Mouse (Mus musculus) Muller cell, postnatal 12 days (primary cell): ENCODE data around the gene Ascc2.
"Not testable (repeated sequence)": the region's sequence is repeated elsewhere in the genome, so short reads cannot be mapped to it uniquely, and the experiment has no call there.

Experiments
- DNase-seq: peaks from one replicate; pipeline ENCODE4 v3.0.0-alpha.2; 2015; ENCODE audit errors: inconsistent ontology term

Gene Ascc2

DNA sequence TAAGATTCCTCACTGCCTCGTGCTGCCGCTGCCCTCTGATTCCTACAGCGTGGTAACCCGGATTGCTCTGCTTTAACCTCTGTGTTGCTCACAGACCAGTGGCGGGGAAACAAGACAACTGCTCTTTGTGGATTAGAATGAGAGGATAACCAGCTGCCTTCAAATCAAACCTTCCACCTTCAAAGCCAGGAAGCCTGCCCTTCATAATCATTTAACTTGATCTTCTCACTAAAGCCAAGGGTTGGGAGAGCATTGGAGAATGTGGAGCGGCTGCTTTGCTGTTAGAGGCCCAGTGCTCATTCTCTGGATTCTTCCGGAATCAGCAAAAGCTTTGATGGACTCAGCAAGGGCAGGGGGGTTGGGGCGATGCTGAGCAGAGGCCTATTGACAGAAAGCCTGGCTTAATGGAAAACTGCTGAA, 7.7 kb upstream of the Ascc2 start:
- DNase-seq, result peak; percentile 88

DNA sequence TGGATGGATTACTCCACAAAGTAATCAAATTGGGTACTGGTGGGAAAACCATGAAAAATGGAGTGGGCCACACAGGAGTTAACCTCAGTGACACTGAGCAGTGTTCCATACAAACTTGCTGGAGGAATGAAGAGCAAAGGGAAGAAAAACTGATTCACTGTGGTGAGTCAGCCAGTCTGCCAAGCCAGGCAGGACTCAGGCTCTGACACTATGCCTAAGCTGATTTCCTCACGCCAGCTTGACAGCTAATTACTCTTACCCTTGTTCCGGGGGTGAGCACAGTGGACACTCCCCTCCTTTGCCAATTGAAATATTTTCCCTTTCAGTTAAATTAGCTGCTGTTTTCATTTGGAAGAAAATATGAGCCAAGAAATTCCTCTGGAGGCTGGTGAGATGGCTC, 4.1 kb upstream of the Ascc2 start:
- DNase-seq, result peak; percentile 80

DNA sequence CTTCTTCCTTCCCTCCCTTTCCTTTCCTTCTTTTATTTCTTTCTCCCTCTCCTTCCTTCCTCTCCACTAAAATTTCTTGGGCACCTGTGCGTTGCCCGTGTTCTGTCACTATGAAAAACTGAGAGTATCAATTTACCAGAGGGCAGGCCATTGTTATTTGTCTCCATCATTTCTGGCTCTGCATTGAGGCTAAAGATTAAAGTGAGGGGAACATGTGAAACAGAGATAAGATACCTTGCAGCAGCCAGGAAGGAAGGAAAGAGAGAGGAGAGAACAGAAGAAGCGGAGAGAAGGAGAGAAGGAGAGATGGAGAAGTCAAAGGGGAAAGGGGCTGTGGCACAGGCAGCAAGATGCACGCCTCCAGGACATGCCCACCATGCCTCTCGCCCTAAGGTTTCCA, 3.2 kb upstream of the Ascc2 start:
- no peak for DNase-seq

DNA sequence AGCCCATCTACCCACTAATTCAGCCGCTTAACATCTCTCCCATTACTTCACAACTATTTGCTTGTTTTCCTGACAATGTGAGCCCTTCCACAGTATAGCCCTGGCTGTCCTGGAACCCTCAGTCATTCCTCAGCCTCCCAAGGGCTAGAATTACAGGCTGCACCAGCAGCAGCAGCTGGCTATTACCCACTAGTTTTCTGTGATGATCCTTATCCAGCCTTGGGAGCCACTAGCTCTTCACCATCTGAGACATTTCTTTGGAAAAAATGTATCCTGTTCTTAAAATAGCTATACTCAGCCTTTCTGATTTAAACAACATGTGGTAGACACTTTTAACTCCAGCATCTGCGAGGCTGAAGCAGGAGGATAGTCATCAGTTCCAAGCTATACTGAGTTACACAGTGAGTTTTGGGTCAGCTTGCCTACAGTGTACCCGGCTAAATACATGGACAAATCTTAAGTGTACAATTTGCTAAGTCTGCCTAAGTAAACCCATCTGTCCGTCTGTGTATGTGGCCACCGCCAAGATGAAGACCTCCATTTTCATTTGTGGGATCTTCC, 685 bp upstream of the Ascc2 start:
- DNase-seq, result no peak

DNA sequence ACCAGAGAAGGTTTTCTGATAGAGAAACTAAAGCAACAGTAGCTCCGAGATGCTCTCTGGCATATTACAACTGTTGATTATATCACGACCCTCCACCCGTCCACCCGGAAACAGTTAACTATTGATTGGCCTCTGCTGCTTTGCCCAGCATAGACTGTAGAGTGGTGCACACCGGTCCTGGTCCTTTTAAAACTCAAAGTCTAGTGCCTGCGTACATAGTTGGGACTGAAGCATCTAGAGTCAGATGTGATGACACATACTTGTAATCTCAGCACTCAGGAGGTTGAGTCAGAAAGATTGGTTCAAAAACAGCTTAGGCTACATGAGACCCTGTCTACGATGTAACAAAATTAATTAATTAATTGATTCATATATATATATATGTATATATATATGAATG, 714 bp downstream of the Ascc2 start:
- DNase-seq, result no peak

DNA sequence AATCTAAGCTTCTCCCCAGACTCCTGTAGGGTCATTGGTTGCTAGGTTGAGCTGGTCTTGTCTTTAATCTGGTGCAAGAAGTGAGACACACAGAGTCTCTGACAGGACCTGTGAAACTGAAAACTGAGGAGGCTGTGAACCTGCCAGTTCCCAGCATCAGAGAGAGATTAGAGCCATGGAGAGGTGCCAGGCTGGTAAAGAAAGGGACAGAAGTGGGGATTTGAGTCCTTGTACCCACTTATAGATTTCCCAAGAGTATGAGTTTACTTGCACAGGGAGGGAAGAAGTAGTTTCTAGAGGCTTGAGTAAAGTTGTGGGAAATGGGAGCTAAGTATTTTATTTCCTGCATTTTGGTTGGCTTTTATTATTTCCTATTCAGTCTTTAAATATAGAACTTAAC, 3.6 kb downstream of the Ascc2 start:
- no peak for DNase-seq

DNA sequence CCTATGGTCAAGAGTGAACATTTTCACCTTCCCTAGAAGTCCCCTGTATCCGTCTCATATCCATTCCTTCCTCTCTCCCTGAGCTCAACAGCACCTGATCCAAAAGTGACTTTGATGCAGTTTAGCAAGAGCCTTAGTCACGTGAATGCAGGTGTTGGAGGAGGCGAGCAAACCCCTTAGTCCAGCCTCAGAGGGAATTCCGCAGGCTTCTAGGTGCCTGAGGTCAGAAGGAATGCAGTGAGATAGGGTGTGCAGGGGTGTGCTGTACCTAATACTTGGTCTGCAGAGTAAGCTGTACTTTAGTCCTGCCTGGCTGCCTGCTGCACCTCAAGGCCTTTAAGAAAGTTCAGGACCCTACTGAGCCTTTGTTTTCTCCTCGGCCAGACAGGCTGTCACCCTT, 6.2 kb downstream of the Ascc2 start:
- DNase-seq, result no peak

DNA sequence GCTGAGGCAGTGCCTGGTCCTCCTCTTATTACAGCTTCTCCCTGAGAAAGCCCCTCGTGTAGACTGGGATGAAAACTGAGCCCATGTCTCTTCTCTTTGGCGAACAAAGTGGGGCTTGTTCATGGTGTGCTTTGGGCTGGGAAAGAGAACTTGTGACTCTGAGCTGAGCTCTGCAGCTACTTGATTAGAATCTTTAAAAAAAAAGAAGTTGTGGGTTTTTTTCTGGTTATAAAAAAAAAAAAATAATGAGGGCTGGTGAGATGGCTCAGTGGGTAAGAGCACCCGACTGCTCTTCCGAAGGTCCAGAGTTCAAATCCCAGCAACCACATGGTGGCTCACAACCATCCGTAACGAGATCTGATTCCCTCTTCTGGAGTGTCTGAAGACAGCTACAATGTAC, 7.6 kb downstream of the Ascc2 start:
- not testable (repeated sequence) for DNase-seq

DNA sequence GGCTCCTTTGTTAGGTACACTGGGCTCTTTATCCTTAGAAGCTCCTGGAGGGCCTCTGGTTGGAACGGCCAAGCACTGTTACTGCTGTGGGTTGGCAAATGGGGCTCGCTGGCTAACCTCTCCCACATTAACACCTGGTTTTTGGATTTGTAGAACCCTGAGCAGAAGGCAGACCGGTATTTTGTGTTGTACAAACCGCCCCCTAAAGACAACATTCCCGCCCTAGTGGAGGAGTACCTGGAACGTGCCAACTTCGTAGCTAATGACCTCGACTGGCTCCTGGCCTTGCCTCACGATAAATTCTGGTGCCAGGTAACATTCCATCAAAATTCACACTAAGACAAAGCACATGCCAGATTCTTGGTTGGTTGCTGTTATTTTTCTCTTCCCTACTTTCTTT, 8.9 kb downstream of the Ascc2 start:
- DNase-seq, result no peak

DNA sequence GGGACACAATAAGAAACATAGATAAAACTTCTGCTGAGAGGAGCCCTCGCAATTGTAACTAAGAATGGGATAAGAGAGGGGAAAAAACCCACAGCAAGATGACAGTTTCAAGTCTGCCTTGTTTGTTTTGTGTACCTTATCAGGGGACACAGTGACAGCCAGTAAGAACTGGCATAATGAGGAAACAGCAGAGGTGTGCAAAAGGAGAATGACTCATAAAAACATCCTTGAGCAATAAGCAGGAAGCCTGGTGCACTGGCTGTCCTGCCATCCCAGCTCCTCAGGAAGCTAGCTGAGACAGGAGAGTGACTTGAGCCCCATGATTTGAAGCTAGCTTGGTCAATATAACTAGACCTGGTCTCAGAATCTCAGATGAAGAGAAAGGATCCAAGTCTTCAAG, 22.3 kb downstream of the Ascc2 start:
- no peak for DNase-seq

DNA sequence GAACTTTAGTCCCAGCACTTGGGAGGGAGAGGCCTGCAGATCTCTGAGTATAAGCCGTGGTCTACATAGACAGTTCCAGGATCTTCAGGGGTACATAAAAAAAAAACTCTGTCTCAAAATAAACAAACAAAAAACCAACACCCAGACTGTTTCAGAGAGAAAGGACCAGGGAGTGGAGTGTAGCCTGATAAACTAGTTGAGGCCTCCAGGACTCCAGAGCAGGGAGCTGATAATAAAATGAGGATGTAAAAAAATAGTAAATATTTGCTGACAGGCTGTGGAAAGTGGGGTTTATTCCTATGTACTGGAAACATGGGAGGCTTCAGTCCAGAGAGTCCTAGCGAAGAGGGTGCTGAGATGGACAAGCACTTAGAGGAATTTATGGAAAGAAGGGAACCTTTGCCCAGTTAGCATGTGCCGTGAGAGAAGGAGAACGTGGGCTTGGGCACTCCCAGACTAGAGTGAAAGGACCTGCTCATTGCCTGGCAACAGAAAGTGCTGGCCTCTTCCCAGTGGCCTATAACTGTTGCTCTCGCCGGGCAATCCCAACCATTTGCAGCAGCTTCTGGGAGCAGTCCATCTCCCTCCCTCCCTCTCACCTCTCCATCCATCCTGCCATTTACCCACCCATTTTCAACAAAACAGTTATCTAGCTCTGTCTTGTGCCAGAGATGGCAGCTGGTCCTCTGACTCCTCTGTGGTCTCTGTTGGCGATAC, 22.9 kb downstream of the Ascc2 start:
- no peak for DNase-seq

DNA sequence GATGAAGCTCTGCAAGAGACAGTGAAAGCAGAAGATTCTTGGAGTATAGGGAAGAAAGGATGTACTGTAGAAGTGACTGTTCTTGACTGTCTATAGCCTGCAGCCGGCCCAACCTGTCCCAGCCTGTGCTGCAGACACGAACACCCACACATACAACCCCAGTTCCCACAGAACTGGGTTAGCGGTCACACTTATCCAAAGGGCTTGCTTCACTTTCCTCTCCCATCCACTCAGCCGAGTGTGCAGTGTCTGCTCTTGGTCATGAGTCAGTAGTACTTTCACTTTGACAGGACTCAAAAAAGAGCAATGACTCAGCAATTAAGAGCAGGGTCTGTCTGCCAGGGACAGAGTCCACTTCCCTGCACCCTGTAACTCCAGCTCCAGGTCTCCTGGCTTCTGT, 23.8 kb downstream of the Ascc2 start:
- DNase-seq, result peak; percentile 73

DNA sequence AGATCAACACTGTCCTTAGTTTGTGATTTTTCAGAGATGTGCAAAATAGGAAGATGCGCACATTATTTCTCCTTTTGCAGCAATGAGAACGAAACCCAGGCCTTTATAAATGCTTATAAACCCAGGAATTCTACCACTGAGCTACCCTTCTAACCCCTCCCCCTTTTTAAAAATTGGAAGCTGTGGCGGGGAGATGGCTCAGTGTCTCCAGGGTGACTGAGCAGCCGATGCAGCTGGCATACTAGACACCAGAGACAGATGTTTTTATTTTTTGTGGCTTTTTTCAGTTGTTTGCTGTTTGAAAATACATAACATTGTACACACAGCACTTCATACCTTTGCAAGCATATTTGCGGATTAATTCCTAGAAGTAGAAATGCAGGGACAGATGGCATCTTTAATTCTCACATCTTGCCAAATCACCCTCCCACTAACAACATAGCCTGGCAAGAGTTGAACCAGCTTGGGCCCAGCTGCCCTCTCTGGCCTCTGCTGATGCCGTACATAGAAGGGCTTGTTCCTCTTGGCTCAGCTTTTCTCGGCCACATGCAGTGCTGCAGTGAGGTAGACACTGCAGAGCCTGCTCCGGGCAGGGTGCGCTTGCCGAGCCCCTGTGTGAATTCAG, 24.4 kb downstream of the Ascc2 start:
- DNase-seq, result no peak

DNA sequence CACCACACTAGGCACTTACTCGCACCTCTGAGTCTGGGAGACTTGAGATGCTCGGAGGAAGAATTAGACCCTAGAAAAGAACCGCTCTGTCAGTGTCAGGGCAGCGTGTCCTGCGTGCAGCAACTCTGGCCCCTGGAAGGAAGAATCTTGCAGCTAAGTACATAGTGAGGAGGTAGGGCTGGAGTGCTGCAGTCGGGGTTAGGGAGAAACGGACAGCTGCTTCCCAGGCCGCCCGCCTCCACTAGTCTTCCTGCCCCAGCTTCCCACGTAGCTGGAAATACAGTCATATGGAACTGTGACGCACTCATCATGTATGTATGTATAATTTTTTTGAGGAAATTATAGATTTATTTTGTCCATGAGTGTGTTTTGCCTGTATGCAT, 24.9 kb downstream of the Ascc2 start:
- DNase-seq, result no peak

DNA sequence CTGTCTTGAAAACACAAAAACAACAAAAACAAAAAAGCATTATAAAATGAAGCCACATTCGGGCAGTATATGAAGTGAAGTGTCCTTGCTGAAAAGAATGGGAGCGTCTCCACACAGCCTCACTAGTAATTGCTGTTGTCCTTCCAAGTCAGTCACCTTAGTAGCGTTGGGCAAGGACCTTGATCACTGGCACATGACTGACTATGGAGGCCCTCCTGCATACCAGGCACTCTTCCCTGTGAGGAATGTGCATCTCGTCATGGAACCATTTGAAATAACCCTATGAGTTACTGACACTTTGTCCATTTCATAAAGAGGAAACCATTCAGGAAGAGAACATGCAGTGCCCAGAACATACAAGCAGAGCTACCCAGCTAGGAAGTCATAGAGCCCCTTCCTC, 34.2 kb downstream of the Ascc2 start:
- no peak for DNase-seq

DNA sequence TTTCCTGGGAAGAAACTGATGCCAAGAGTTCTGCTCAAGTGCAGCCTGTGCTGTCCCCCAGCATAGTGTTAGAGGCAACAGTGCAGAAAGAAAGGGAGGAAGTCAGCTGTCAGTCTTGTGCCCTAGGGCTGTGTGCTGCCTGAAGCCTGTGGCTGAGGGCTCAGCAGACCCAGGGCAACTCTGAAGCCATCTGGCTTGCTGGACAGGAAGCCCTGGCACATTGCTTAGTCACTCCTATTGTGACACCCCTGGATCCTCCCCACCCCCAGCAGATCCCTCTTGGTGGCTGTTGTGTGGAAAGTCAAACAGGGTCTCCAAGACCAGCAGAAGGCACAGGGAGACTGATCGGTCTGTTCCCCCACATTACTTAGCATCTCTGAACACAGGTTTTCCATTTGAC, 37.0 kb downstream of the Ascc2 start:
- peak; percentile 35 for DNase-seq

DNA sequence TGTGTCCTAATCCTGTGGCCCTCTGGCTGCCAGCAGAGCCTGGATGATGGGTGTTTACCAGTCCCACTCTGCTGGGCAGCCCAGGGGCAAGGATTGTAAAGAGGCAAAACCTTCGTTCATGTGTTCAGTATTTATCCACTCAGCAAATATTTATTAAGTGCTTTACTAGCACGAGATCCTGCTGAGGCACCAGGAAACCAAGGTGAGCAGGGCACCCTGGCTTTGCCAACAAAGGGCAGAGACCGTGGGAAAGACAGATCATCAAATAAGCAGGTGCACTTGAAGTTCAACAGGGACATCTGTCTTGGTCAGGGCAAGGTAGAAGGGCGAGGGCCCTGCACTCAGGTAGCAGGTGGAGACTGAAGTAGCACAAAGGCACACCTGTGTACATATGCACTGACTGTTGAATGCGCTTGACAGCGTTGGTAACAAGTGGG, 37.6 kb downstream of the Ascc2 start:
- no peak for DNase-seq

DNA sequence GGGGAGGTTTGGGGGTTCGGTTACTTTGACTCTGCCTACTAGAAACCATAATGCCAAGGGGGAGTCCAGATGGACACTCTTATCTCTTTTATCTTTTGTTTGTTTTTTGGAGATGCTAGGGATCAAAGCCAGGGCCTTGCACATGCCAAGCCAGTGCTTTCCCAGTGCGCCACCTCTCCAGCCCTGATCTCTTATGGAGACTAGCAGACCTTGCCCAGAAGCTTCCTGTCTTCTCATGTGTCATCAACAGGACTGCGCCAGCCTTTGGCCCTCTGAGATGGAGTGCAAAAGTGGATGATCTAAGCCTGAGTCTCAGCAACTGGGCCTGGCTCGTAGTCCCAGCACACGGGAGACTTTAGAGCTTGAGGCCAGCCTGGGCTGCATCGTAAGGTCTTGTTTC, 38.1 kb downstream of the Ascc2 start:
- no peak for DNase-seq

DNA sequence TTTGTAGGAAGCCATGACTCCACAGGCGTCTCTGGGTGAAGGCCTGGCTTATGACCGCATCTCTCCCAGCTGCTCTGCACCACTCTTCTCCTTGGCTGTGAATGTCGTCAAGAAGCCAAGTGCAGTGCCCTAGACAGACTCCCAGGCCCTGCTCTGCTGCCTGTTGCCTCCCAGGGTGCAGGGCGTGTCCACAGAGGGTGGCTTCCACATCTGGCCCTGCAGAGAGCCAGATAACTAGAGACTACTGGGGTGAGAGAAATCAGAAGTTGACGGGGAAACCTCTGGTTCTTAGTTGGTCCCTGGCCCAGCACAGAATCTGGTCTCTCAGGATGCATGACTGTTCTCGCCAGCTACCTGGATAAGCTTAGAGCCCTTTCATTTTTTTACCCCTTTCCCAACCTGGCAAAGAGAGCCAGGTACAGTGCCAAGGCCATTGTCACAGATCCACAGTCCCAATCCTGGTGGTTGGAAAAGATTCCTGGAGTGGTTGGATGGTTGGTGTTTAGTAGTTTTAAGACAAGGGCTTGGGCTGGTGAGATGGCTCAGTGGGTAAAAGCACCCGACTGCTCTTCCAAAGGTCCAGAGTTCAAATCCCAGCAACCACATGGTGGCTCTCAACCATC, 39.8 kb downstream of the Ascc2 start:
- no peak for DNase-seq

DNA sequence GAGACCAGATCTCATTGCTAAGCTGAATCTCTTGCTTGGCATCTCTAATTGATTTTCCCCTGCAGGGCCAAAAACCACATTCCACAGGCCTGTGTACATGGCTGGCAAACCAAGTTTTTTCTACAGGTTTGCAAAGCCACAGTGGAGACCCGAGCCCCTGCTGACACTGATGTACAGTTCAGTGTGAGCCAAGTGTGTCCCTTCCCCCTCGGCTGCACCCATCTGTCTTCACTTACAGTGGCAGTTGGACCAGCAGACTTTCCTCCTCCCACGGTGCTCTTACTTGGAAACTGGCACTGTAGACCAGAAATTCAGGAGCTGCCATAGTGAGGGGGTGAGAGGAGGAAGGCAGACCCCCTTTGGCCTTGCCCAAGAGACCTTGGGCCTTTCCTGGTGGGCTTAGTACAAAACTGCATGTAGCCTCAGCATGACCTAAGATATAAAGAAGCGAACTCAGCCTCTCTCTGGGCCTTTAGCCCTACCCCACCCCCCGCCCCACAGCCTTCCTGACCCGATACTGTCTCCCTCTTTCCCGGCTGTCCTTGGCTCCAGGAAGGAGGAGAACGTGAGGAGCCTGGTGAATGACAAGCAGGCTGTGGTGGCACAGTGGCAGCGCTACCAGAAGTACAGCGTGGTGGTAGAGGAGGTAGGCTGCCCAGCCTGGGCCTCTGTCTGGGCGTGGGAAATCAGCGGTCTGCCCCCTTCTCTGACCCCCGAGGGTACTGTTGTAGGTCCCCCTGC, 41.3 kb downstream of the Ascc2 start:
- DNase-seq, result peak; percentile 51

DNA sequence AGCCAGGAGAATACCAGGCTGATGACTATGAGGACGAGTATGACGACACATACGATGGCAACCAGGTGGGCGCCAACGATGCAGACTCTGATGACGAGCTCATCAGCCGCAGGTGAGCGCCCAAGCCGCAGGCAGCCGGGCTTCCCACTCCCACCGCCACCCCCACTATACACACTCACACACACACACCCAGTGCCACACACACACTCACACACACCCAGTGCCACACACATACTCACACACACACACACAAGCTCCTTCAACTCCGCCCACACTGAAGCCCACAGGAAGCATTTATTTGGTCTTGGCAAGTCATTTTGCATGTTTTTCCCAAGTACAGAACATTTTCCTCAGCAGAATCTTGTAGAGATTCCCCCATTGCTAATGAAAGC, 41.9 kb downstream of the Ascc2 start:
- DNase-seq, result no peak

DNA sequence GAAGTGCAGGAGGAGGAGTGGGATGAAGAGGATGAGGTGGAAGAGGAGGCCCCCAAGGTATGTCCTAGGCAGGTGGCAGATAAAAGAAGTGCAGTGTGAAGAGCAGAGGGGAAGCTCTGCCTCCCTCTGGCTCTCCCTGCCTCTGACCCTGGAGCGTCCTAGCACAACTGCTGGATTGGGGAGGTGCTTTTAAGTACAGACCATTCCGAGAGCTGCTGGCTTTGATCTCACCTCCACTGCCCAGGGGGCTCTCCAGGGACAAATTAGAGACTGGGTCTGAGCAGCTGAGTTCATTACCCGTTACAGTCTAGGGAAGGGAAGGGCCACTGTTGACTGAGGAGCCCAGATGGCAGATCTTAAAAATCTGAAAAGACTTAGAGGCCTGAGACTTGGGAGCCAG, 42.6 kb downstream of the Ascc2 start:
- no peak for DNase-seq
